Mouse (Mus musculus): ENCODE measurements at regions not wholly inside any gene's neighbourhood (a gene's known extent, or its start where the extent isn't known, plus 50 kb on each side); places are given as distances from the start of the nearest gene placed in this dataset.

- DNase-seq (ENCODE audit: extremely low read depth, insufficient read length, low spot score), result no peak
Observed at GRCm38 (mm10) chr14:105504376-105504775, 246.0 kb downstream of the Ndfip2 start.

DNA sequence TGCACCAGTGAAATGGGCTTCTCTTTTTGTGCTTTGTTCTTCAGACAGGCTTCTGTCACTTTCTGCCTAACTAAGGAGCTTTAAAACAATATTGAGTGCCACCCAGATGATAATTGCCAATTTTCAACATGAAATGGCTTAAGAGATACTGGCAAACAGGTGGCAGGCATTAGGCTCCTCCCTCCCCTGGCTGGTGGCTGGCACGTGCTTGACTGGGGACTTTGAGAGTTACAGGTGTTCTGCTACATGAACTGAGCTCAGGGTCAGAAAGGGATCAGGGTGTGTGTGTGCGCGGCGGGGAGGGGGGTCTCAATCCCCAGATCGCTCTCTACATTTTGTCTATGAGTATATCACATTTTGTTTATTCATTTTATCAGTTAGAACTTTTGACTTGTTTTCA is 245.4 kb downstream of the Ndfip2 start:
- DNase-seq (ENCODE audit: extremely low read depth, insufficient read length, low spot score), result no peak

DNA sequence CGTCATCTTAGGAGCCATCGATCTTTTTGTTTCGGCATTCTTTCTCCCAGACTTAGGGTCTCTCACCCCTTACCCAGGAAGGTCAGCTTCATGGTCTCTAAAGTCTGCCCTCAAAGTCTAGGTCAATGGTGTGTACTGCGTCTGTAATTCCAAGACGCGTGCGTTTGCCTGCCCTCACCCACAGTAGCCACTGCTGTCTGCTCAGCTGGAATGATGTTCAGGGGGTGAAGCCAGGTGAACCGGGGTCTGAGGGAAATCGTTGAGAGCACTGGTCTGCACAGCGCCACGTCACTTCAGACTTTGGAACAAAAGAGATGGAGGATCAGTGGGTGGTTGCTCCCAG is 244.2 kb downstream of the Ndfip2 start:
- DNase-seq (ENCODE audit: extremely low read depth, insufficient read length, low spot score), result no peak

DNA sequence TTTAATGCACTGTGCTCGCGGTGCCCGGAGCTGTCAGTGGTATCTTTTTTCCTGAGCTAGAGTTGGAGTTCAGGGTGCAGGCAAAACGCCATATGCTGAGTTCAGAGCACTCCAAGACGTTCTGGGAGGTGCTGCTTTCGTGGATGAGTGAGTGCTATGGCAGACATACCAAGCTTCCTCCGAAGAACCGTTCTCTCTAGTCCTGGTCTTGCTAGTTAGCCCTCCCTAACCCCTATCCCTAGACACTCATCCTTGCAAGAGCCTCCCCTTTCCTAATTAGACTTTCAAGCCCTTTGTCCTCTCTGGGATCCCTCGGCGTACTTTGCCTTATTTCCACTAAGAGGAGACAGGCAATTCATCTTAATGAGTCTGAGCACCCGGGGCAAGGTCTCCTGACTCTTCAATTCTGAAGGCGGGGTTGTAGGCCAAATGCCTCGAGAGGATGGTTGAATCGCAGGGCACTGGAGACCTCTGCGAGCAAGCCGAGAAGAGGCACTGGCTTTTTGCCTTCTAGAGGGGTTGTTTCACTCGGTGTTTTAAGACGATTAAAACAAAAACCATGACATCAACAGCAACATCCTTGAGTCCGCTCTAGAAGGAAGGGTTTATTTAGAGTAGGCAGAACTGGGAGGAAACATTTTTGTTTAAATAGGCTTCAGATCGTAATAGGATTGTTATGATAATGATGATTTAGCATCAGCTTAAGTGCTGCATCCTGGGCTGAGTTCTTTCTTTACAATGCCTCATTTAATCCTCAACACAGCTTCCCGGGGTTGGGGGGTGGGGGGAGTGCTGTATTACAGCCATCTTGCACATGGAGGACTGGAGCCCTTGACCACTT is 243.6 kb downstream of the Ndfip2 start:
- no peak for DNase-seq (ENCODE audit: extremely low read depth, insufficient read length, low spot score)

GRCm38 (mm10) chr14:105500966-105501741 is 242.8 kb downstream of the Ndfip2 start:
- DNase-seq (ENCODE audit: extremely low read depth, insufficient read length, low spot score), result peak; percentile 10

DNA sequence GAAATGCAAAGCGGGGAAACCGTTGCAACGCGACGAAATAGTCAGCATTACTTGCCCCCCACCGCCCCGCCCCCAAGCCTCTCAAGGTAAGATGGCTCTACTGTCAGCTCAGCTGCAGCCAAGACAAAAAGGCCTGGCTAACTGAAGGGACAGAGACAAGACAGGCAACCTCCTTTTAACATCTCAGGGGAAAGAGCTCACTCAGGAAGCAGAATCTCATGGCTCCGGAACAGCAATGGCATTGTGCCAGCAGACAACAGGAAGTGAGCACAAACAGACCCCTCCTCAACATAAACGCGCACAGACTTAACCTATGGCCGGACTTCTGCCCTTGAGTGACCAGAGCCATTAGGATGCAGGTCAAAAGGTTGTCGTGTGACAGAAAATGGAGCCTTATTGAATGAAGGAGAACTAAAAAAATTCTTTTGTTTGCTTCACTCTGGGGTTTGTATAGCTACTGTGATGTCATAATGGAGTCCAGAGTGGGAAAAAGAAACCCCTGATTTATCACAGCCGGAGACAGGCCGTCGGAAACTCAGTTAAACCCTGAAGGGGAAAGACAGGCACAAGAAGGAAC is 241.0 kb downstream of the Ndfip2 start:
- no peak for DNase-seq (ENCODE audit: extremely low read depth, insufficient read length, low spot score)

- DNase-seq (ENCODE audit: extremely low read depth, insufficient read length, low spot score), result no peak
Observed at GRCm38 (mm10) chr14:105498155-105498906, 240.0 kb downstream of the Ndfip2 start.

DNA sequence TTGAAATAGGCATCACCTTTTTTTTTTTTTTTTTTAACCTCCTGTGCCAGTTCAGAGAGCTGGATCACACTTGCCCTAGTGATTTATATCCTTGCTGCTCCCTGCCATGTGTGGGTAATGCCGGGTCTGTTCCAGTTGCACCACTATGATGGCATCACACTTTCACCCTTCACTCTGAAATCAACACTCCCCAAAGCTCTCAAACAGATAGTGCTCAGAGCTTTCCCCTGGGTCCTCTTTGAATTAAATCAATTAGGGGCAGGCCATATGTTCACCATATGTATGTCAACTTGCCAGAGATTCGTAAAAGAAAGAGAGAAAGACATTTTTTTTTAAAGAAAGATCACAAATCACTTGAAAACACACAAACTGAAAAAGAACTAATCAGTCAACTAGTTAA is 236.8 kb downstream of the Ndfip2 start:
- no peak for DNase-seq (ENCODE audit: extremely low read depth, insufficient read length, low spot score)

DNA sequence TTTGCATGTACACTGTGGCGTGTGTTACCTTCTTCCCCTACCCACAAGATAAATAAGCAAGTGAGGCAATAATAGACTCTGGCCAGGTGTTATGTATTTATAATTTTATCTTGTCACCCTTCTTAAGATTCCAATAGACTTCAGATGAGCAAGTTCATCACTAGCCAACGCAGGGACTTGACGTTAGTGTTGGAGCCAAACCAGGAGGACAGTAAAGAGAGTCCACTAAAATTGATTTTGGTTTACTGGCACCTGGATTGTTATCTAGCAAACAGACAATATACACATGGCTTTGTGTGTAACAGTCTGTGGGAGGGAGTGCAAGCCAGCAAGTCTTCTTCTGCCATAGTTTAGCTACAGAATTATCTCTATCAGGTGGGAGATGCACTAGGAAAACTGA is 236.0 kb downstream of the Ndfip2 start:
- DNase-seq (ENCODE audit: extremely low read depth, insufficient read length, low spot score), result no peak

GRCm38 (mm10) chr14:105490158-105490557 is 231.8 kb downstream of the Ndfip2 start:
- DNase-seq (ENCODE audit: extremely low read depth, insufficient read length, low spot score), result no peak

- no peak for DNase-seq (ENCODE audit: extremely low read depth, insufficient read length, low spot score)
Observed at GRCm38 (mm10) chr14:105483352-105484083, 225.1 kb downstream of the Ndfip2 start.

DNA sequence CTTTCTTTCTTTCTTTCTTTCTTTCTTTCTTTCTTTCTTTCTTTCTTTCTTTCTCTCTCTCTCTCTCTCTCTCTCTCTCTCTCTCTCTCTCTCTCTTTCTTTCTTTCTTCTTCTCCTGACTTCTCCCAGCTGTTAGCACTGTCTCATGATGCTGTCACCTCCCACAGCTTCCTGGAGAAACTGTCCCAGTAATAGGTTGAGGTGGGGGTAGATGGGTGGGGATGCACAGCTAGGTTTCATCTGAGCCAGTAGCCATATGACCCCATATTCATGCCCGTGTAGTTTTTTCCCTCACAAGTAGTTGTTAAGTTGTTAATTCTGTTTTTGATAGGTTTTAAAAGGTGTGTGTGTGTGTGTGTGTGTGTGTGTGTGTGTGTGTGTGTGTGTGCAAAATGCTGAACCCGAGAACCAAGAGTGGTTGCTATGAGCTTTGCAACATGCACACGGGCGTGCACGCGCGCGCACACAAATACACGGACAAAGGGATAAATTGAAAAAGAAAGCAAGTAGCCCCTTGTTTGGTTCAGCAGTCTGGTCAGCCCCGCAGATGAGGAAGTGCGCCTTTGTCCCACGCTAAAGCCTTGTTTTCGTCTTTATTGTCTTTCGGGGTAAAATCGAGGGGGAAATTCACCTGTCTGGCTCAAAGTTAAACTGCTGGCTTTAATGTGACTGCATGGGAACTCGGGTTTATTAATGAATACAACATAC is 224.4 kb downstream of the Ndfip2 start:
- no peak for DNase-seq (ENCODE audit: extremely low read depth, insufficient read length, low spot score)

DNA sequence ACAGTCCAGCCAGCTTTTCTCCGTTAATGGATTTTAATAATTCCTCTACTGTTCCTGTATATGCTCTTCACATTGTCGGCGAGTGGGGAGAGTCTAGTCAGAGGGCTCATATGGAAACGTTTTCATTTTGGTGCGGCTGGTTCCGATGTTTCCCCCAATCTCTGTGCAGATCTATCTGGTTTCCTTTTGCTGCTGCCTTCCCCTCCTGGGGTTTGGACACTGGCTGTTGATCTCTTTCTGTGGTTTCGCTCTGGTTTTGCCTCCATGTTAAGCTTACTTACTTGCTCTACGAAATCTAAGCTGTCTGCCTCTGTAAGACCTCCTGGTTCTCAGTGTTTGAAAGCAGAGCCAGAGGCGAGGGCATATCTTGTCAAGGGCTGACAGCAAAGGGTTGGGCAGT is 221.7 kb downstream of the Ndfip2 start:
- DNase-seq (ENCODE audit: extremely low read depth, insufficient read length, low spot score), result no peak

DNA sequence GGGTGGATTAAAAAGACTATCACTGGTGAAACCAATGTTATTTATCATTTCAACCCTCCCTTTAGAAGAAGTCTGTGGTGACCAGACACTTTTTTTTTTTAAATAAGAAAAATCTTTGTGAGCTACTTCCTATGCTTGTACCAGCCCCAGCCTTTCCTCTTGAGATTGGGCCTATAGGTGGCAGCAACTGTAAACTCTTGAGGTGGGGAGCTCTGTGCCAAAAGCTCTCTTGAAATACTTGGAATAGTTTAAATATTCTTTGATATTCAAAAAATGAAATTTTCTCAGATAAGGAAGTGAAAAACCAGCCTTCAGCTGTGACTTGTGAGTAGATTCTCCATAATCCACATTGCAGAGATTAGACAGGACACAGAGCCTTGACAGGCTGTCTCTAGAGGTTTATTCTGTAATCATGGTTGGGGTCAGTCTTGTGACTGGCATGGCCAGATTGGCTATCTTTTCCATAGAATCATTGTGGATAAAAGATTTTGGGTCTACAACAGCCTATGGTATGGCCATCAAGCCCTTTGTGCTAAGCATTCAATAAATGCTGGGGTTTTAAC is 216.7 kb downstream of the Ndfip2 start:
- DNase-seq (ENCODE audit: extremely low read depth, insufficient read length, low spot score), result peak; percentile 1

DNA sequence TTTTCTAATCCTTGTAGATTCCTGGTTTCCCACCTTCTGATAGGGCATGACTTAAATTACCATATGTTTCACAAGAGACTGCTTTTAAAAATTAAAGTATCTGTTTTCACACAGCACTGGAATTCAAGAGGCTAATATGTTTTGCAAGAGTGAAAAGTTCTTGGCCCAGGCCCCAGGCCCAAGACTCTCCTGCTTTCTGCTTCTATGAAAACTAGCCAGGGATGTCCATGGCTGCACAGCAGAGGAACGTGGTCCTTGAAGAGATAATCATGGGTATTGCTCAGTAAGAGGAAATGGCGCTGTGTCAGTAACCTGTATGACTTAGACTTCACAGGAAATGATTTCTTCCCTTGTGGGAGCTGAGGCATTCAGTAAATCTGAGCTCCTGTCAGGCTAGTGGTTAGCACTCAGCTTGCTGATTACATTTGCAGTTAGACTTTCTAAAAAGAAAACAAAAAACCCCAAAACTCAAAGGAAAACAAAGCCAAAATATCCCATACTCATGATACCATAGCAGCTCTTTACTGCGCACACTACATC is 190.6 kb downstream of the Ndfip2 start:
- DNase-seq (ENCODE audit: extremely low read depth, insufficient read length, low spot score), result no peak

DNA sequence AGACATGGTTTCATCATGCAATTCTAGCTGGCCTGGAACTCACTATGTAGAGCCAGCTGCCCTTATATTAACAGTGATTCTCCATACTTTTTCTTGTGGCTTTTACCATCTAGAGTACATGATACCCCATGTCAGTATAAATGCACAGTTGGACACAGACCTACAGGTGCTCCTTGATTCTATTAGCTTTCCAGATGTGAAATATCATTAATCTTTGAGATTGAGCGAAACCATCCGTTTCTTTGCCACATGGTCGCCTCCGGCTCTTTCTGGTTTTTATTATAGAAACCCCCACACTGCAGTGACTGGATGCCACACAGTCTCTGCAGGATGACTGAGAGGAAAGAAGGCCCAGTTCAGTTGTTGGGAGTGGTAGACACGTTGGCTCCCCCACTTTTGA is 188.7 kb downstream of the Ndfip2 start:
- DNase-seq (ENCODE audit: extremely low read depth, insufficient read length, low spot score), result no peak

DNA sequence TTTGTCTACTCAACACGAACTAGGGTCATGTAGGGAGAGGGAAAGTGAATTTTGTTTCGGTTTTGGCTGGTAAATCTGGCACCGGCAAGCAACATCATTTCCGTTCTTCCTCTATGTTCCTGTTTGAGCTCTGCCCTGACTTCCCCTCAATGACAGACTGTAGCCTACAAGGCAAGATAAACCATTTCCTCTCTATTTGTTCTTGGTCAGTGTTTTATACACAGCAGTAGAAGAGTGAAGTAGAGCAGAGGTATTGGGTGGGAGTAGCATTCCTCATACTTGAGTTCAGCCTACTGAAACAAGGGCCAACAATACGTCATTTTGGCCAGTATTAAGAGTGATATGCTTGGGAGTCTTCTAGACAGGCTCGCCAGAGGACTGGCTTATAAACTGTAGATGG is 177.0 kb downstream of the Ndfip2 start:
- DNase-seq (ENCODE audit: extremely low read depth, insufficient read length, low spot score), result no peak

DNA sequence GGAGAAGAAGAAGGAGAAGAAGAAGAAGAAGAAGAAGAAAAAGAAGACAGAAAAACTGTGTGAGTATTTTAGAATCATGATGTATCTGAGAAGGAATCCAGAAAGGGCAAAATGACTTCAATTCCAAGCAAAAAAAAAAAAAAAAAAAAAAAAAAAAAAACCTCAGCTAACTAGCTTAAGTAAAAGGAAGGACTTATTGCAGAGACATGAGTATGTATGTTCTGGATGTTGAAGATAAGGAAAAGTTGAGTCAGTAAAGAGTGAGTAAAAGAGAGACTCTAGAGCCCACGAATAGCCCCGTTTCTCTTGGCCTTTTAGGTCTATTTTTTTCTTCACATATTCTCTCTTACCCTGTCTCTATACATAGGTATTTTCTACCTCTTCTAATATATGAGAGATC is 175.1 kb downstream of the Ndfip2 start:
- DNase-seq (ENCODE audit: extremely low read depth, insufficient read length, low spot score), result no peak

DNA sequence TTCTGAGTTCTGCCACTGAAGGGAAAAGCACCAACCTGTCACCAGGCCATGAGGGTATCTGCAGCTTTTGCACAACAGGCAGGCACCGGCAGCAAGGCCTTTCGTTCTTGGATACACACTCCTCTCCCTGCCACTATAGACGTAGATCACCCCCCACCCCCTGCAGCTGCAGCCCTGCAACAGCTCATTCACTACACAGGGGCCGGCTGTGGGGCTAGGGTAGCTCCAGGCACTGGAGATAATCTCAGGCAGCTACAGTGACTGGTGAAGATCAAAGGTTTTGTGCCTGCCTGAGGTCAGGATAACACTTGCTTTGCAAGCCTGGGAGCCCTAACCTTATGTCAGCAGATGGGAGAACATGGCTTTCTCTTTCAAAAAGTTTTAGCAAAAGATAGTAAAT is 174.3 kb downstream of the Ndfip2 start:
- no peak for DNase-seq (ENCODE audit: extremely low read depth, insufficient read length, low spot score)
